In genomic region chr6:48047450-48048351, GRCm38 (mm10) we compare ENCODE assay signal across 8 mouse cellular contexts. TPM values are rescaled to one million over a fixed set of nuclear protein-coding genes. Genes with fewer than 3 reads are reported as not detected.
A peak's percentile ranks its signal among the peaks of the same experiment; 100 is the strongest.
DNase-seq lines count a peak whose midpoint lies in the region; ATAC-seq and TF ChIP-seq lines count a peak whose summit lies in the region.

No protein-coding gene starts in this region.

- TF ChIP-seq CTCF in liver, postnatal 0 days (IDR thresholded peaks at IDR 0.05; ENCODE audit: low read depth): no peak

- peak overlapping the region; percentile 89 for H3K27ac ChIP-seq in liver, postnatal 0 days (ENCODE audit: low read depth)
- H3K27ac ChIP-seq in neural tube, embryonic 11.5 days (ENCODE audit: low read depth, low read length): peak overlapping the region; percentile 91

- H3K4me3 ChIP-seq in liver, postnatal 0 days (ENCODE audit: low read depth, low read length): peak overlapping the region; percentile 66
- peak overlapping the region; percentile 86 for H3K4me3 ChIP-seq in neural tube, embryonic 11.5 days (ENCODE audit: low read depth, low read length)

- DNase-seq in B cell, adult 2 months: peak; percentile 36 to 47
- DNase-seq in R1 (ENCODE audit: low read depth, low spot score): peak; percentile 59
- peak; percentile 31 to 36 for DNase-seq in cerebellum, postnatal 4 days (ENCODE audit: low spot score in 2 of 2)
- DNase-seq in gastrocnemius, postnatal 25 days: peak; percentile 35
- peak; percentile 50 for DNase-seq in kidney, adult 11 months
- peak; percentile 62 for DNase-seq in liver, postnatal 0 days
- DNase-seq in neural tube, embryonic 11.5 days (ENCODE audit: low spot score): peak; percentile 58
- DNase-seq in thymus, postnatal 10 days (ENCODE audit: low spot score in 2 of 2): peak; percentile 27 to 39

- peaks cover 10% of the 10 kb centered on the region for H3K4me1 ChIP-seq in liver, postnatal 0 days (ENCODE audit: insufficient read depth)
- peaks cover 7% of the 10 kb centered on the region; the same call in 1 of the 2 replicates for H3K4me1 ChIP-seq in neural tube, embryonic 11.5 days (ENCODE audit: control insufficient read depth, insufficient read depth, low read length)

- WGBS in liver, postnatal 0 days (ENCODE audit: insufficient replicate concordance): 2% methylated on average over 84 of the region's 150 CpGs
- under 1% methylated on average over 82 of the region's 150 CpGs for WGBS in neural tube, embryonic 11.5 days

- no peaks in the 10 kb centered on the region for H3K9me3 ChIP-seq in liver, postnatal 0 days (ENCODE audit: low read length)
- no peaks in the 10 kb centered on the region for H3K9me3 ChIP-seq in neural tube, embryonic 11.5 days (ENCODE audit: control insufficient read depth, low read length)

- peaks cover 14% of the 10 kb centered on the region for H3K36me3 ChIP-seq in liver, postnatal 0 days (replicated peaks; ENCODE audit: insufficient read depth, low read length)
- H3K36me3 ChIP-seq in neural tube, embryonic 11.5 days (ENCODE audit: control insufficient read depth, insufficient read depth, low read length): peaks cover 8% of the 10 kb centered on the region

- ATAC-seq in liver, postnatal 0 days: peak; percentile 59
- peak; percentile 71; the same call in 1 of the 2 replicates for ATAC-seq in neural tube, embryonic 11.5 days (ENCODE audit: insufficient read depth, low FRiP score, low TSS enrichment)

- no peaks in the 10 kb centered on the region for H3K27me3 ChIP-seq in liver, postnatal 0 days (ENCODE audit: insufficient read depth, low read length)
- no peaks in the 10 kb centered on the region for H3K27me3 ChIP-seq in neural tube, embryonic 11.5 days (ENCODE audit: control insufficient read depth, insufficient read depth, low read length)

- H3K4me2 ChIP-seq in liver, postnatal 0 days (ENCODE audit: low read depth, low read length): peak overlapping the region; percentile 87
- H3K4me2 ChIP-seq in neural tube, embryonic 11.5 days (ENCODE audit: low read depth): peak overlapping the region; percentile 61

- no peak for TF ChIP-seq EP300 in liver, postnatal 0 days (IDR thresholded peaks at IDR 0.05; ENCODE audit: low read depth)

- peak overlapping the region; percentile 87 for H3K9ac ChIP-seq in liver, postnatal 0 days (replicated peaks)
- peak overlapping the region; percentile 89 for H3K9ac ChIP-seq in neural tube, embryonic 11.5 days (ENCODE audit: low read length)

RNA-seq across cellular contexts. Expression of gene Zfp777, which starts 1.0 kb away (rescaled TPM):
- total RNA-seq in gastrocnemius, postnatal 25 days (2021): 10 to 100 TPM; 12.6 to 16.2 TPM
- 1.7 and 2.2 TPM in 2 replicates for polyA plus RNA-seq in liver, postnatal 0 days (2015; fragmentation: Nextera tagmentation; extraction: Ambion mirVana)
- polyA plus RNA-seq in neural tube, embryonic 11.5 days (2014; fragmentation: Nextera tagmentation; extraction: Ambion mirVana): 8.6 and 10.6 TPM in 2 replicates

RNA-seq across cellular contexts. Expression of gene Zfp746, which starts 38.7 kb away (rescaled TPM):
- total RNA-seq in gastrocnemius, postnatal 25 days (2021): 1 to 10 TPM; 8.4 to 8.5 TPM
- polyA plus RNA-seq in liver, postnatal 0 days (2015; fragmentation: Nextera tagmentation; extraction: Ambion mirVana): 4.1 and 5.3 TPM in 2 replicates
- polyA plus RNA-seq in neural tube, embryonic 11.5 days (2014; fragmentation: Nextera tagmentation; extraction: Ambion mirVana): 22.5 and 24.7 TPM in 2 replicates

Comparison
In these comparisons a context has a peak if more than half of its experiments do, and no peak if none do; other contexts are left out.
1. Peak in every context shown above with its lines: DNase-seq, ATAC-seq, H3K4me3 ChIP-seq and H3K27ac ChIP-seq.